13 mouse cellular contexts compared by ENCODE assay signal in genomic region chr6:94924338-94925039, GRCm38 (mm10).
A peak's percentile ranks its signal among the peaks of the same experiment; 100 is the strongest.
DNase-seq lines count a peak whose midpoint lies in the region; ATAC-seq lines count a peak whose summit lies in the region.
"Had no signal": no experiment of that assay in that cellular context is flagged by ENCODE, and none has a peak within 500 bp of the region (broad histone marks: within the 10 kb centered on the region; RNA-seq: fewer than 3 reads in every experiment).

No protein-coding gene starts in this region.

- DNase-seq in adrenal gland, adult 2 months: peak; percentile 34
- no peak for DNase-seq in adrenal gland, postnatal 25 days
- peak; percentile 53 for DNase-seq in adipocyte (ENCODE audit: low spot score)
- no peak for DNase-seq in layer of hippocampus, postnatal 25 days (ENCODE audit: extremely low spot score in 1 of 2, low spot score in 1 of 2)
- DNase-seq in retina, embryonic 14.5 days (ENCODE audit: low spot score): no peak
- no peak for DNase-seq in gastrocnemius, postnatal 10 days
- DNase-seq: adrenal gland, postnatal 14 days; cerebellum, adult 2 months; cerebellum, postnatal 10 days; forebrain, postnatal 0 days; gastrocnemius, postnatal 25 days had no signal

- 0 out of 2 replicates have a peak, but pooled peaks have one; percentile 52 for ATAC-seq in erythroid progenitor cell, adult 5-6 weeks (replicated peaks; ENCODE audit: low FRiP score, poor library complexity, severe bottlenecking)
- ATAC-seq: forebrain, embryonic 13.5 days; forebrain, postnatal 0 days had no signal

Comparison
In these comparisons a context has a peak if more than half of its experiments do, and no peak if none do; other contexts are left out.
1. DNase-seq: peak in adrenal gland, adult 2 months (single experiment) and adipocyte (single experiment); none in adrenal gland, postnatal 25 days (single experiment), layer of hippocampus, postnatal 25 days (0 of 2), retina, embryonic 14.5 days (single experiment) and gastrocnemius, postnatal 10 days (single experiment).